Mouse (Mus musculus): ENCODE results near the gene Spc24. TPM values are rescaled to one million over a fixed set of nuclear protein-coding genes. Genes with fewer than 3 reads are reported as not detected.
"Not testable (repeated sequence)": the region's sequence is repeated elsewhere in the genome, so short reads cannot be mapped to it uniquely, and the experiment has no call there.

The Spc24 gene
- polyA plus RNA-seq, 1 experiment = 27.4 TPM

GRCm38 (mm10) chr9:21798345-21799009 is 38.4 kb upstream of the Spc24 start, which contains the start of gene Kank2:
TSS of gene Kank2 (minus strand) at chr9:21798744.
- Histone ChIP-seq H3K4me3 (replicated peaks) (peak within 1 kb of the TSS; percentile 67), H3K27me3 (ENCODE audit: control insufficient read depth) (peaks cover 27% of the 10 kb centered on the region), H3K9me3 (ENCODE audit: control insufficient read depth, low read length) (peaks cover 2% of the 10 kb centered on the region; the same call in 1 of the 2 replicates), H3K36me3 (ENCODE audit: control insufficient read depth) (peaks cover 11% of the 10 kb centered on the region), H3K4me1 (ENCODE audit: control insufficient read depth) (peaks cover 15% of the 10 kb centered on the region)
- TF ChIP-seq TAL1 (IDR thresholded peaks at IDR 0.05; ENCODE audit: low read length) (no peak), GATA1 (IDR thresholded peaks at IDR 0.05; ENCODE audit: low read length) (no peak)

GRCm38 (mm10) chr9:21797921-21798344 is 37.8 kb upstream of the Spc24 start:
- peaks cover 27% of the 10 kb centered on the region for H3K27me3 ChIP-seq (ENCODE audit: control insufficient read depth)
- H3K4me1 ChIP-seq (ENCODE audit: control insufficient read depth) = peaks cover 15% of the 10 kb centered on the region
- peaks cover 12% of the 10 kb centered on the region for H3K36me3 ChIP-seq (ENCODE audit: control insufficient read depth)
- H3K9me3 ChIP-seq (ENCODE audit: control insufficient read depth, low read length) = peaks cover 3% of the 10 kb centered on the region; the same call in 1 of the 2 replicates
- H3K4me3 ChIP-seq (replicated peaks) = peak overlapping the region; percentile 67
- TF ChIP-seq TAL1 (IDR thresholded peaks at IDR 0.05; ENCODE audit: low read length) = no peak
- TF ChIP-seq GATA1 (IDR thresholded peaks at IDR 0.05; ENCODE audit: low read length) = no peak

DNA sequence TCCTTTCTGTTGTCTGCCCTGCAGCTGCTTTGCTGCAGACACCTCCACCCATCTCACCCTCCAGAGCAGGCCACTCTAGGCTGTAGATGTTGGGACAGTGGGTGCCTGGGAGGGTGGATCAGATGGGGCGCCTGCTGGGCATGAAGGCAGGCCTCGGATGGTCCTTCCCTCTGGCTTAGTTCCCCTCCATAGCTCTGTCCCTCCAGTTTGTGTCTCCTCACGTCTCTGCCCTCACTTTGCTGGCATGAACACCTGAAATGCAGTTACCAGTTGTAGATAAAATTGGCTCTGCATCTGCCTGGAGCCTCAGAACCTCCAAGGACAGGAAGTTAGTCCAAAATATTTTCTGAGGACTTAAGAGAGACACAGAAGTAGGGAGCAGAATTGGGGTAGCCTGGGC is 36.8 kb upstream of the Spc24 start:
- TF ChIP-seq TAL1 (IDR thresholded peaks at IDR 0.05; ENCODE audit: low read length) (no peak), GATA1 (IDR thresholded peaks at IDR 0.05; ENCODE audit: low read length) (no peak)
- no peak overlapping the region for H3K4me3 ChIP-seq (replicated peaks)
- H3K4me1 ChIP-seq (ENCODE audit: control insufficient read depth) = peaks cover 15% of the 10 kb centered on the region
- H3K9me3 ChIP-seq (ENCODE audit: control insufficient read depth, low read length) = peaks cover 3% of the 10 kb centered on the region; the same call in 1 of the 2 replicates
- peaks cover 15% of the 10 kb centered on the region for H3K36me3 ChIP-seq (ENCODE audit: control insufficient read depth)
- H3K27me3 ChIP-seq (ENCODE audit: control insufficient read depth) = peaks cover 27% of the 10 kb centered on the region

- Histone ChIP-seq H3K4me1 (ENCODE audit: control insufficient read depth) (peaks cover 15% of the 10 kb centered on the region), H3K9me3 (ENCODE audit: control insufficient read depth, low read length) (peaks cover 3% of the 10 kb centered on the region; the same call in 1 of the 2 replicates), H3K36me3 (ENCODE audit: control insufficient read depth) (peaks cover 19% of the 10 kb centered on the region), H3K4me3 (replicated peaks) (no peak overlapping the region), H3K27me3 (ENCODE audit: control insufficient read depth) (peaks cover 27% of the 10 kb centered on the region)
- TF ChIP-seq GATA1 (IDR thresholded peaks at IDR 0.05; ENCODE audit: low read length) (no peak), TAL1 (IDR thresholded peaks at IDR 0.05; ENCODE audit: low read length) (no peak)
Observed at GRCm38 (mm10) chr9:21796259-21796658, 36.2 kb upstream of the Spc24 start.

DNA sequence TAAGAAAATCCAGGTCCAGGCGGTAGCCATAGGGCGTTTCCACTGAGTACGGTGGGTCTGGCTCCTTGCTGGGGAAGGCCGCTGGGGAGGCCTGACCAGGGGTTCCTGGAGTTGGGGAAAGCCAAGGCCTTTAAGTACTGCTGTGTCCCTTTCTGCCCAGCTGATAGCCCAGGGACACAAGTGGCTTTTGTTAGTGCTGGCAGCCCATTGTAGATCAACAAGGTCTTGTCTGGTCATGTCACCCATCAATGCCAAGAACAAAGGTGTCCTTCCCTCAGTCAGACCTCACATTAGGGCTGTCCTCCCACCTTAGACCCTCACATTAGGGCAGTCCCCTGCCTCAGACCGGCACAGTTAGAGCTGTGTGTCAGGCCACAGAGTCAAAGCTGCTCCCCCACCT is 35.5 kb upstream of the Spc24 start:
- Histone ChIP-seq H3K36me3 (ENCODE audit: control insufficient read depth) (peaks cover 19% of the 10 kb centered on the region), H3K4me3 (replicated peaks) (no peak overlapping the region), H3K27me3 (ENCODE audit: control insufficient read depth) (peaks cover 27% of the 10 kb centered on the region), H3K9me3 (ENCODE audit: control insufficient read depth, low read length) (peaks cover 3% of the 10 kb centered on the region; the same call in 1 of the 2 replicates), H3K4me1 (ENCODE audit: control insufficient read depth) (peaks cover 15% of the 10 kb centered on the region)
- TF ChIP-seq TAL1 (IDR thresholded peaks at IDR 0.05; ENCODE audit: low read length) (no peak), GATA1 (IDR thresholded peaks at IDR 0.05; ENCODE audit: low read length) (no peak)

DNA sequence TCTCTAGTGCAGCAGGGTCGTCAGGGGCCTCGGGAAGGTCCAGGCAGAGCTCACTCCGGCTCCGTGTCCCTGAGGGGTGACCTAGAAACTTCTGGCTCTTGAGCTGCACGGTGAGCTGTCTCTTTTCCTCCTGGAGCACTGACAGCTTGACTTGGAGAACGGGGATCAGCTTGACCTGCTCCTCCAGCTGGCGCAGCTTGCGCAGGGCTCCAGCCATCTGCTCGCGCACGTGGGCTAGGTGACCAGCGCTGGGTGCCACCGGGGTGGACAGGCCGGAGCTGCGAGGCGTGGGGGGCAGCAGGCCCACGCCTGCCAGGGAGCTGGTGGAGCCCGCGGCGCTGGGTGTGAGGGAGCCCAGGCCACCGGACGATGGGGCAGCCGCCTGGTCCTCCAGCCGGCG is 34.8 kb upstream of the Spc24 start:
- peaks cover 27% of the 10 kb centered on the region for H3K27me3 ChIP-seq (ENCODE audit: control insufficient read depth)
- H3K9me3 ChIP-seq (ENCODE audit: control insufficient read depth, low read length) = peaks cover 3% of the 10 kb centered on the region; the same call in 1 of the 2 replicates
- H3K4me3 ChIP-seq (replicated peaks) = no peak overlapping the region
- H3K4me1 ChIP-seq (ENCODE audit: control insufficient read depth) = peaks cover 15% of the 10 kb centered on the region
- peaks cover 19% of the 10 kb centered on the region for H3K36me3 ChIP-seq (ENCODE audit: control insufficient read depth)
- TF ChIP-seq GATA1 (IDR thresholded peaks at IDR 0.05; ENCODE audit: low read length) (no peak), TAL1 (IDR thresholded peaks at IDR 0.05; ENCODE audit: low read length) (no peak)

DNA sequence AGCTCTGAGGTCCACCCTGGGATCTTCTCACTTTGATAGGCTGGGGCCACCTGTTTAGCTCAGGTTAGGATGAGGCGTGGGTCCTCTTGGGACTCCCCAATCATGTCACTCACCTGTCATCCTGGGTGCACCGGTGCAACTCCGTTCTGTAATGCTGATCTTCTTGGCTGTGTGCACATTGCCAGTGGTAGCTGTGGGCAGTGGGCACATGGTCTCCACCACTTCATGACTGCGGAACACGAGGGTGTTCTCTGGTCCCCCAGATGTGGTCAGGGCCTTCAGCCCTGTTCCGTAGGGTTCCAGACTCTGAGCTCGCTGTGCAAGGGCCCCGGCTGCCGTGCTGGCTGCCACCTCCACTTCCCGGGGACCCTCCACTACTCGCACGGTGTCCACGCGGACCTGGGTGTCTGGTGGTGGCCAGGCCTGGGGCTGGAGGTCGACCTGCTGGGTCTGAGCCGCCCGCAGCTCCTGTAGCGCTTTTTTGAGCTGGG is 34.3 kb upstream of the Spc24 start:
- H3K4me1 ChIP-seq (ENCODE audit: control insufficient read depth) = peaks cover 15% of the 10 kb centered on the region
- TF ChIP-seq TAL1 (IDR thresholded peaks at IDR 0.05; ENCODE audit: low read length) (no peak), GATA1 (IDR thresholded peaks at IDR 0.05; ENCODE audit: low read length) (no peak)
- H3K27me3 ChIP-seq (ENCODE audit: control insufficient read depth) = peaks cover 27% of the 10 kb centered on the region
- H3K9me3 ChIP-seq (ENCODE audit: control insufficient read depth, low read length) = peaks cover 3% of the 10 kb centered on the region; the same call in 1 of the 2 replicates
- no peak overlapping the region for H3K4me3 ChIP-seq (replicated peaks)
- H3K36me3 ChIP-seq (ENCODE audit: control insufficient read depth) = peaks cover 19% of the 10 kb centered on the region

GRCm38 (mm10) chr9:21793507-21793906 is 33.4 kb upstream of the Spc24 start:
- Histone ChIP-seq H3K36me3 (ENCODE audit: control insufficient read depth) (peaks cover 19% of the 10 kb centered on the region), H3K27me3 (ENCODE audit: control insufficient read depth) (peaks cover 23% of the 10 kb centered on the region), H3K4me1 (ENCODE audit: control insufficient read depth) (peaks cover 11% of the 10 kb centered on the region)
- not testable (repeated sequence) for H3K4me3 ChIP-seq (replicated peaks); H3K9me3 ChIP-seq (ENCODE audit: control insufficient read depth, low read length)

DNA sequence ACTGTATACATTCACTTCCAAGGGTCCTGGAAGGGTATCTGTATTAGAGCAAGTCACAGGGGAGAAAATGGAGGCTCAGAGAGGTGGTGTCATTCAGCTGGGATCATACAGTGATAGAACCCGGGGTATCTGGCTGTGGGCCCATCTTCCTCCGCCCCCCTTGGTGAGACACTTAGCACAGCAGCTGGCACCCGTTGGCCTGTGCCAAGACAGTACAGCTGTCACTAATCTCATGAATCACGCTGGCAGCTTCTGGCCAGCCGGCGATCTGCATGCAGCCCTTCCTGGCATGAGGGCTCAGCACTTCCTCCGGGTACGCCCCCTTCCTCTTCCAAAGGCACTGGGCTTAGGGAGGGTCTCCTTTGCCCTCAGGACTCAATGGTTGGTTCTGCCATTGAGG is 32.5 kb upstream of the Spc24 start:
- Histone ChIP-seq H3K4me1 (ENCODE audit: control insufficient read depth) (peaks cover 2% of the 10 kb centered on the region), H3K9me3 (ENCODE audit: control insufficient read depth, low read length) (peaks cover 3% of the 10 kb centered on the region; the same call in 1 of the 2 replicates), H3K36me3 (ENCODE audit: control insufficient read depth) (peaks cover 19% of the 10 kb centered on the region), H3K4me3 (replicated peaks) (no peak overlapping the region), H3K27me3 (ENCODE audit: control insufficient read depth) (peaks cover 14% of the 10 kb centered on the region)
- TF ChIP-seq TAL1 (IDR thresholded peaks at IDR 0.05; ENCODE audit: low read length) (no peak), GATA1 (IDR thresholded peaks at IDR 0.05; ENCODE audit: low read length) (no peak)
